Mouse (Mus musculus) brain, embryonic 18.5 days (tissue): ENCODE results near the gene Npnt.

Source experiments
- DNase-seq: peaks from one replicate; pipeline ENCODE4 v3.0.0-alpha.2; 2012; ENCODE audit warnings: low read depth, low spot score

The Npnt gene

GRCm38 (mm10) chr3:132855458-132856212 lies 94.5 kb downstream of the Npnt start:
- no peak for DNase-seq

GRCm38 (mm10) chr3:132854271-132854670 lies 95.8 kb downstream of the Npnt start:
- no peak for DNase-seq

- no peak for DNase-seq
Observed at GRCm38 (mm10) chr3:132851841-132852728, 98.0 kb downstream of the Npnt start.

- DNase-seq, result no peak
Observed at GRCm38 (mm10) chr3:132851417-132851816, 98.7 kb downstream of the Npnt start.

- no peak for DNase-seq
Observed at GRCm38 (mm10) chr3:132850431-132850830, 99.7 kb downstream of the Npnt start.

GRCm38 (mm10) chr3:132849669-132850068 lies 100.4 kb downstream of the Npnt start:
- no peak for DNase-seq

- no peak for DNase-seq
Observed at GRCm38 (mm10) chr3:132842676-132843075, 107.4 kb downstream of the Npnt start.

GRCm38 (mm10) chr3:132839516-132839915 lies 110.6 kb downstream of the Npnt start:
- DNase-seq, result no peak

GRCm38 (mm10) chr3:132838656-132839417 lies 111.3 kb downstream of the Npnt start:
- no peak for DNase-seq

GRCm38 (mm10) chr3:132837134-132837533 lies 113.0 kb downstream of the Npnt start:
- no peak for DNase-seq

- DNase-seq, result no peak
Observed at GRCm38 (mm10) chr3:132835118-132835794, 114.8 kb downstream of the Npnt start.
